Mouse (Mus musculus) NIH3T3 (cell line): Measurements from ENCODE around the gene Azin2.

Experiments
- DNase-seq: peaks from one replicate; pipeline ENCODE4 v3.0.0-alpha.2; 2012; ENCODE audit warnings: low read depth

Azin2 gene

DNA sequence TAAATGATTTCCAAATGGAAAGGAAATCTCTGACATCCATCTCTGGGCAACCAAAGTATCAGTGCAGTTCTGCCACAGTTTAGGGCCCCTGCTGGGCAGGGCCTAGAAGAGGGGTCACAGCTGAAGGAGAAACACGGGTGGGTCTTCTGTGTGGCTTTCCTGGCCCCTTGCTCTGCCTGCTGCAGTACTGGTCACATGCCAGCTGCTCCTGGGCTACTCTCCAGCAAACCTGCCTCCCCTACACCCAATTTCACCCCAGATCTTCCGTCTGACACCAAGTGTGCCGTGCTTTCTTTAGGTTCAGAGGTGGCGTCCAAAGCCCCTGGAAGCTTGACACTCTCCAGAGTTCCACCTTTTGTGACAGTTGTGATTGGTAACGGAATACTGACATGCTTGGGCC lies 26.6 kb downstream of the Azin2 start:
- no peak for DNase-seq

DNA sequence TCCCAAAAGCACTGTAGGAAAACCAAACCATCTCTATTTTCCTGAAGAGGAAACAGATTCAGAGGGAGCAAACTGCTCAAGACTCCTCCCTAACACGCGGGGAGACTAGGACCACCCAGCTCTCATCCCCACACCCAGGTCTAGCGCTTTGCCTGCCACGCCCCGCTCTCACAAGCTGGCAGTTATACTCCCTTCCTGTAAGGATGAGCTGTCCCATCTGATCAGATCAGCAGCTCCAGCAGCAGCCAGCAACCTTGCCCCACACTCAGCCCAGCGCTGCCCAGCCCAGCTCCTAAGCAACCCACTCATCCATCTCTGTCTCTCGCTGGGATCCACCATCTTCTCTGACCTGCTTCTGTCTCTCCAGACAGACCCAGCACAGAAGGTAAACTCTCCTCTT lies 29.5 kb downstream of the Azin2 start:
- no peak for DNase-seq

DNA sequence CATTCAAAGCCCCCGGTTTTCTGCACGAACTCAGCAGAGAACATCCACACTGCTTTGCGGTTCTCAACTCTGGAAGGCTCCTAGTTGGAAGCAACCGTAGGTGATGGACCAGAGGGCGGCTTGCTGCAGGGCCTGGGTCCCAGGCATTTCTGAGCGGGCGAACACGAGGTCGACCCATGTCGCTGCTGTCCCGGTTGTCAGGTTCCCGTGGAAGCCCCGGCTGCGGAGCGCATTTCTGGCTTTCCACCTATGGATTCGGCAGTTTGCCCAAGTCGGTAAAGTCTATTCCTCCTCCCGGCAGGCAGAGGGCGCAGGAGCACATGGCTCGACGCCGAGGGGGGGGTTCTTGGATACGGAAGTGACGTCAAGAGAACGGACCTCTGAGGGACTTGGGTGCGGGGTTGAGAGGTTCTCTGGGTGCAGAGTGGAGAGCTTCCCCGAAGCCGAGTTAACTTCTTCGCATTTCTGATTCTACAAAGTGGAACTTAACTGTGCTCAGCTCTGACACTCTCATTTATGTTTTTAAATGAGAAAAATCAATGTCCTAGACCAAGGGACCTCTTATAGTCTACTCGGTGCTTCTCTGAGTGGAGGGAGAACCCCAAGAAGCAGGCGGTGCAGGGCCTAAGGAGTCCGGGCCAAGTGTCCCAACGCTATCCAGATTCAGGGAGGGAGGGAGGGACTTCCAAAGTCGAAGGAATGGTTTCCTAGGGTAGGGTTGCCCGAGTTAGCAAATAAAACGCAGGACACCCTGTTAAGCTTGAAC lies 37.2 kb downstream of the Azin2 start:
- DNase-seq: peak; percentile 81

DNA sequence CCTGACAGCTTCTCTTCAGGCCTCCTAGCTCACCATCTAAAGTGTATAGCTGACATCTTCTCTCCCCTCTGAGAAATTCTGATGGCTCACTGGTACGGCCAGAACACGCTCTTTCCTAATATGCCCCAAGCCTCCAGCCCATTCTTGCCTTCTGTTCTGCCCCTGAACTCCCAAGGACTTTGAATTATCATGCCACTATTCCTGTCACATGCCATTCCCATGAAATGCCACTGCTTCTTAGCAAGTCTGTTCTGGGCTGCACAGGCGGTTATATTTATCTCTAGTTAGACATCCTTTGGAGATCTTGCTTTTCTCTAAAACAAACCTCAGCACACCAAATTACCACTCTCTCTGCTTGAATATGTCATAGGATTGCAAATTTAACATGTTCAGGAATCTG lies 38.6 kb downstream of the Azin2 start:
- DNase-seq: no peak

DNA sequence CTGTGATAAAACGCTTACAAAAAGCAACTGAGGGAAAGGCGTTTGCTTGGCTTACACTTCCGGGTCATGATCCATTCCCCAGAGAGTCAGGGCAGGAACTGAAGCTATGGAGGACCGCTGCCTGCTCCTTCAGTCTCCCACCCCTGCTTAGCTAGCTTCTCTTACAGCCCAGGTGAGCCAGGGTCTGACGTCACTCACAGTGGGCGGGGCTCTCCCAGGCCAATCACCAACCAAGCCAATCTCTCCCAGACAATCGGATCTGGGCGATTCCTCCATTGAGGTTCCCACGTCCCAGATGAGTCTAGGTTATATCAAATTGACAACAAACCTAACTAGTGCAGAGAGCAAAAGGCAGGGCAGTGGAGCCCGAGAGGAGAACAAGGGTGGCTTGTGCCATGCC lies 43.1 kb downstream of the Azin2 start:
- DNase-seq: no peak

DNA sequence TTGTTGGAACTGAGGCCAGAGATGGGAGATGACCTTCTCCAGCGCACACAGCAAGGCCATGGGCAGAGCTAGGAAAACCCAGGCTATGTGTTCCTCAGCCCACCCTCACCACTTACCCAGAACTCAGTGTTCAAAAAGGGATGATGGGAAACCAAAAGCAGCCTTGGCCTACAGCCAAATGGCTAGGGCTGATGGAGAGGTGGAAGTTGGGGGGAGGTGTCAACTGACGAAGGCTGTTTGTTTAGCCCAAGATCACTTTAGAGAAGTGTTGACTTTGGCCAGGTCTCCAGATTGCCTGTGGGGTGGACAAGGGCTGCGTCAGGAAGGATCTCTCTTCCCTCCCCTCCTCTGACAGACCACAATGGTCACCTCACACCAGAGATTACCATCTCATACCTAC lies 44.1 kb downstream of the Azin2 start:
- DNase-seq: no peak

DNA sequence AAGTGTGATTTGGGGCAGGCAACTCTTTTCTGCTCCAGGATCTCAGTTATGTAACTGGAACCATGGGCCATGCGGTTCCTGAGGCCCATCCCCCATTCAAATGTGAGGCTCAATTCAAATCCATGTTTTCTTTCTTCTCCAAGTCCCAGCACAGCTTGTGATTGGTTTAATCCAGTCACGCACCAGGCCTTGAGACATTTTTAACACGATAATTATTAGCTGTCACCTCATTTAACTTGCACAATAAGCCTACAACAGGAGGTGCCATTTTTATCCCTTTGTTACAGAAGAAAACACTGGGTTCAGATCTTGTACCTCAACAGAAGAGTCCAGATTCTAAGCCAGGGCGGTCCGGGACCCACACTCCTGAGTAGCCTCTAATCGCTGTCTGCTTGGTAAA lies 44.5 kb downstream of the Azin2 start:
- DNase-seq: no peak

DNA sequence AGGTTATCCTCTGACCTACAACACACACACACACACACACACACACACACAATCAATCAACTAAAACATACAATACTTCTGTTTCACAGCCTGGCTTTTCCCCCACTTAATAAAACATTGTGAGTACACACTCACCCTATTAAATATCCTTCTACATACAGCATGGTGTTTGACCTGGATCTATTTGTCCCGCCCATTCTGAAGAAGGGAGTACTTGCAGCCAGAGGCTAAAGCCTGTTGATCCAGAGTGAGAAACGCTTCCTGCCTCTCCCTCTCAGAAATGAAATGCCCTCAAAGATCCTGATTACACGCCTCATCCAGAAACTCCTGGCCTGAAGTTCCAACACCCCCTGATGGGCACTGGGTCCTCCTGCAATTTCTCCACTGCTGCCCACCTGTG lies 45.1 kb downstream of the Azin2 start:
- DNase-seq: no peak

DNA sequence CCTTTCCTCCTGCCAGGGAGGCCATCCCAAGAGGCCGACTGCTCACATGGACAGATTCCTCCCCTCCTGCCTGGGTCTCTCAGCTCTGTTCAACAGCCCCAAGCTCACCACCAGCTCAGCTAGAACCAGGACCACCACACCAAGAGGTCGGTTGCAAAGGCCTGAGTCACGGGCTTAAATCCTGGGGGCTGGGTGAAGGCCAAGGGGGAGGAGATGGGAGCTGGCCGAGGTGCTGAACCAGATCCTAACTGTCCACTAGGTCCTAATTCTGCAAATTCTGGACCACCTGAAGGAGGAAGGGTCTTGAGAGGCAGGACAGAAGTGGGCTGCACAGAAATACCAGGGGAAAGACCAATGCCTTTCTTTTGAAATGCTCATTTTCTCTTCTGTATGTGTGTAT lies 48.4 kb downstream of the Azin2 start:
- peak; percentile 85 for DNase-seq

DNA sequence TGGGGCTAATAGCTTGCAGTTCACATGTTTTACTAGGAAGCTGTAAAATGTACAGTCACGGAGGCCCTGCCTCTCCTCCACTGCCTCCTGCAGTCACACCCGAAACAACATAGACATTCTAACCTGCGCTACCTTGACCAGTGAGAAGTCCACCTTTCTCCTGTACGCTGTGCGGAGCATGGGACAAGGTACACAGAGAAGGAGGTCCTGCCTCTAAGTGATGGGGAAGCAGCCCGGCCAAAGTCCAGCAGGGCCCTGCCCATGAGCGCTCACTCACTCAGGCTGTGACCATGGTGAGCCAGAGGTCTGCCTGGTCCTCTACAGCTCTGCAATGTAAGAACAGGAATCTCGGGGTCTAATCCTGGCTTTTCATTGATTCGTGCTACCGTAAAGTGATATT lies 50.2 kb downstream of the Azin2 start:
- DNase-seq: no peak

DNA sequence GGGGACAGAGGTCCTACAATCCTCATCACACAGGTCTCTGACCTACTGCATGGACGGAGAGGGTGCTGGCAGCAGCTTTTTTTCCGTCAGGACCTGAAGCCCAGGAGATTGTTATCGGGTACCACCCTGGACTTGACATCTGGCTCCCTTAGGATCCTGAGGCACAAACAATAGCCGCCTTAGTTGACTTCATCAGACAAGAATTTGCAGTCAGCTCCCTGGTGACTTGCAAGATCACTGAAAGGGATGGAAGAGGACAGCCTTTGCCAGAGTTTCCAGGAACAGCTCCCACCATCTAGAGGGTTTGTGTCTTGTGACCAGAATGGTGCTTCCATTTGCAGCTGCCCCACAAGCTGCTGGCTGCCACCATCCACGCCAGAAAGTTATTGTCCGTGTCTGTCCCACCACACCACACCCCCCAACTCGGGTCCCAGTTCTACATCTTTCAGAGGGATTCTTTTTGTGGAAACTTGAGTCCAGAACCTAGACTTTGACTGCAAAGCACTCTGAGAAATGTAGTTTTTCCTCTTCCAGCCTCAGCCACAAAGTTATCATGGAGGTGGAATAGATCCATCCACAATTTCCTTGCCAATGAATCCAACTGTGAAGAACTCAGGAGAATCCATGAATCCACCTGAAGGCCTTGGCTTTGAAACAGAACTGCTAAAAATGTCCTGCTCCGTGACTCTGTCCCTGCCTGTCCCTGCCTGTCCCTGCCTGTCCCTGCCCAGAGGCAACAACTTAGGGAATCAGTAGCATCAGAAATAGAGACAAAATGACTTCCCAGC lies 51.8 kb downstream of the Azin2 start:
- DNase-seq: peak; percentile 42

DNA sequence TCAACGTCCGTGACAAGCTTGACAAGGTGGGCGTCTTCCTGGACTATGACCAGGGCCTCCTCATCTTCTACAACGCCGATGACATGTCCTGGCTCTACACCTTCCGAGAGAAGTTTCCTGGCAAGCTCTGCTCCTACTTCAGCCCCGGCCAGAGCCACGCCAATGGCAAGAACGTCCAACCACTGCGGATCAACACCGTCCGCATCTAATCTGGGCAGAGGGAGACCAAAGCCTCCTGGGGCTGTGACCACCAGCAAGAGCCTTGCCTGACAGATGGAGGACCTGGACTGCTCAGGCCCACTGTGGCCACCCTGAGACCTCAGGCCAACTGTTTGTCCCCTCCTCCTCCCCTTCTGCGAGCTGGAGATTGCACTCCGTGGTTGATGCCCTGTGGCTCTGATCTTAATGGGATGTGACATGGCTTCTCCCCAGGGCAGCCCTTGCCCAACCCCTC lies 52.8 kb downstream of the Azin2 start:
- no peak for DNase-seq

DNA sequence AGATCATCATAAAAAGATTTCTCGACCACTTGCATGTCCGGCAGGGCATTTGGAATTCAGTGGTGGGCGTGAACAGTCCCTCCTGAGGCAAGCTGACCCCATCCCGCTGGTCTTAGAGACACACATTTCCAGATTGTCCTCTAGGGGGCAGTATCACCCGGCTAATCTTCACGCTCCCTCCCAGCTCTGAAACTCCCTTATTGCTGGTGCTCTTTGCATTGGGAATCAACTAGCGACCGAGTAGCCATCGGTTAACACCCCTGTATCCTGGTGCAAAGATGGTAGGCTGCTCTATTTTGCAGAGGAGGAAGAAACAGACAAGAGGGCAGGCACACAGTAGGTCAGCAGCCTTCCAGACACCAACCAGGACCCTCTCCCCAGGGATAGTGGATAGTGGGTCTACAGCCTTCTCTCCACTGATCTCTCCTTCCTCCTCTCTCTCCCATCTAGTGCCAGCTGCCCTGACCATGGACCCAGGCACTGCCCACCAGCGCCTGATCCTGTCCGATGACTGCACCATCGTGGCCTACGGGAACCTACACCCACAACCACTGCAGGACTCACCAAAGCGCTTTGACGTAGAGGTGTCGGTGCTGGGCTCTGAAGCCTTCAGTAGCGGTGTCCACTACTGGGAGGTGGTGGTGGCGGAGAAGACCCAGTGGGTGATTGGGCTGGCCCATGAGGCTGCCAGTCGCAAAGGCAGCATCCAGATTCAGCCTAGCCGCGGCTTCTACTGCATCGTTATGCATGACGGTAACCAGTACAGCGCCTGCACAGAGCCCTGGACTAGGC lies 53.5 kb downstream of the Azin2 start:
- peak; percentile 89 for DNase-seq

DNA sequence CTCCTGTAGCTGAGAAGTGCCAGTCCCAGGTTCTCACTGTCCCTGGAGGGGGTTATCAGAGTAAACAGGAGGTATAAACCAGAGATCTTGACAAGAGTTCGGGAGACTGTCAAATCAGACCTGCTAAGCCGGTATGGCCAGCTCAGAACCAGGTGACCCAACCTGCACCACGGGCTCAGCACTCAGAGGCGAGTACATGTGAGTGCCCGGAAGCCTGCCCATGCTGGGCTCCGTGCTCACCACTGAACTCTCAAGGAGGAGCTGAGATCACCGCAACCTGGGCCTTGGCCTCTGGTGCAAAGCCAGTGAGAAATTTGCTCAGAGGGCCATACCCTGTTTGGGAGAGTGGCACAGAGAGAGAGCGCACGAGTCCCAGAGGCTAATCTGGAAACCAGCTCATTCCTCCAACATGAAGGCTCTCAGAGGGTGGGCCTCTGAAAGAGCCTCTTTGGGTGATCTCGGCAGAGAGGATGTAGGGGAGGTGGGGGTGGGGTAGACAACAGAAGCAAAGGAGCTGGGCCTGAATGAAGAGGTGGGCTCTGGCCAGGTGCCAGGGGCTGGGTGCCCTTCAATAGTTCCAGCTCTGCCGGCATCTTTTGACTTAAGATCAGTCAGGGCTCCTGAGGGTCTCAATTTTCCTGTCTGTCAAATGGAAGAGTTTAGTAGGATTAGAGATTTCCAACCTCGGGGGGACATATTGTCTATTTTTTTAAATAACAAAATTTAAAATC lies 54.8 kb downstream of the Azin2 start:
- DNase-seq: no peak

DNA sequence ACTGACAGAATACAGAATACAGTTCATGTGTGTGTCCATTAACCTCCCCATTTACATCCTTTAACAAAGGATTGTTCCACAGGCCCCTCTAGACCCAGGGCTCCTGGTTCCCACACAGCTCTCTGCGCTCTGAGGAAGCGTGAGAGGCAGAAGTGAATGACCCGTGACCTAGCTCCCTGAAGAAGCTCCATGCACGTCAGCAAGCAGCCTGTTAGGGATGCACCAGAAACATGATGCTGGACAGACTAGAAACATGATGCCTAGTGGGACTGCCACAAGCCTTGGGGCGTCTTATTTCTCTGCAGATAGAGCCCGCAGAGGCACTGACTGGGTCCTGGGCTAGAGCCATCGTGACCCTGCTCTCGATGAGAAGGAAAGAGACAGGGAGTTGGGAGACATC lies 55.5 kb downstream of the Azin2 start:
- DNase-seq: no peak

DNA sequence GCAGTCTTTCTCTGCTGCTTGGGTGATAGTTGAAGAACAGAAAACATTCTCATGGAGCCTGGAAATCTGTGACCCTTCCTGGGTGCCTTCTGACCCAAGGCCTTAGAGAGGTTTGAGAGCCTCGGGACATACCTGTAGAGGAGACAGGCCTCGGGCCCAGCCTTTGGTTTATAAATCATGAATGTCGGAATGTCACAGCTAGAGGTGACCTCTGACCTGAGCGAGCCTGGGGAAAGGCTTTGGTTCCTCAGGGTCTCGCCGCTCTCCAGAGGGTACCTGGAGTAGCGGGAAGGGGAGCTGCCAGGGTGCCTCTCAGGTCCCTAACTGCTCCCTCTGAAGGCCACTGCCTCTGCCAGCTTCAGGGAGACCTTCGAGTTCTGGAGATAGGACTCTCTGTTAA lies 57.0 kb downstream of the Azin2 start:
- DNase-seq: no peak

DNA sequence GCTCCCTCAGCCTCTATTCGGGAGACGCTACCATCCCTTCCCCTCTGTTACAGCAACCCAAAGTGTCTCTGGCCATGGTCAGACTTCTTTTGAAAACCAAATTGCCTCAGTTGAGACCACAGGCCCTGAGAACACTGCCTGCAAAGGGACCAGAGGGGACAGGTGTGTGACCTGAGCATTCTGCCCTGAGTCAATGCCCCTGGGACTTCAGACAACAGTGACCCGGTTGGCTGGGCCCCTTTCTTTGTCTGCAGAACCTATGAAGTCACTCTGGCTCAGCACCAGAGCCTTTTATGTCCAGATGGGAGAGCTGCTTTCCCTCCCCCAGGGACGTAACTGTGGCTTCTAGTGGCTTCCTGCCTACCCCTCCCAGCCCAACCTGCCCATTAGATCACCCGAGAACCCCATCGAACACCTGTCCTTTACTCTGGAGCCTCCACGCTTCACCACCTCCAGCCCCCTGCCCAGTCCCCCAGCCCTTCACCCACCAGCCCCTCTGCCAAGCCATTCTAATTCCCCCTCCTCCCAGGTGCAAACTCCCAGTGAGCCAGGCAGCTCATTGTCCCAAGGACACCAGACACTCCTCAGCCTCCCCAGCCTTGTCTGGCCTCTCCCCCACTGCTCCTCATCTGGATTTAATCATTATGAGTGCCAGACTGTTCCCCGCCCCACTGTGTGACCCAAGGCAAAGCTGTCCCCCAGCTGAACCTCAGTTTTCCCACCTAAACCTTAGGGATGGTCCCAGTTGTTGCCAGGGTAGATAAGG lies 58.0 kb downstream of the Azin2 start:
- DNase-seq: peak; percentile 22

DNA sequence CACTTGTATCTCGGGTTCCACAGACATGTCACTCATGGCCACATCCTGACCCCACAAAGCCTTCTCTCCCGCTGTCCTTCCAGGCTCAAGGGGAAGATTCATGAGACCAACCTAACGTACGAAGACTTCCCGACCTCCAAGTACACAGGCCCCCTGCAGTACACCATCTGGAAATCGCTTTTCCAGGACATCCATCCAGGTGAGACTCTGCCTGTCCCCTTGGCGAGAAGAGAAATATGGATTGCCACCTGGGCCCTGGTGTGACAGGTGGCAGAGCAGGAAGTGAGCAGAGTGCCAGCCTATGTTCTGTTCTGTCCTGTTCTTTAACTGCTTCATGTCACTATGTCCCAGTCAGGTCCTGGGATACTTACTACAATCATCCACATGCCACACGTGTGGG lies 59.9 kb downstream of the Azin2 start:
- DNase-seq: no peak

DNA sequence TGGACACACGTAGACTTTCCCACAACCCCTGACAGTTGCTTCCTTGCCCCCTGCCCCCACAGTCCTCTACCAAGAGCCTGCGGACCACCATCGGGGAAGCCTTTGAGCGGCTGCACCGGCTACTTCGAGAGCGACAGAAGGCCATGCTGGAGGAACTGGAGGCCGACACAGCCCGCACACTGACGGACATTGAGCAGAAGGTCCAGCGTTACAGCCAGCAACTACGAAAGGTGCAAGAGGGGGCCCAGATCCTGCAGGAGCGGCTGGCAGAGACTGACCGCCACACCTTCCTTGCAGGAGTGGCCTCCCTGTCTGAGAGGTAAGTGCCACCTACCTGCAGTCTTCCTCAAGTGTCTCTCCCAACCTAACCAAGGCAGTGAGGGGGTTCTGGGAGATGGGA lies 61.8 kb downstream of the Azin2 start:
- DNase-seq: no peak

DNA sequence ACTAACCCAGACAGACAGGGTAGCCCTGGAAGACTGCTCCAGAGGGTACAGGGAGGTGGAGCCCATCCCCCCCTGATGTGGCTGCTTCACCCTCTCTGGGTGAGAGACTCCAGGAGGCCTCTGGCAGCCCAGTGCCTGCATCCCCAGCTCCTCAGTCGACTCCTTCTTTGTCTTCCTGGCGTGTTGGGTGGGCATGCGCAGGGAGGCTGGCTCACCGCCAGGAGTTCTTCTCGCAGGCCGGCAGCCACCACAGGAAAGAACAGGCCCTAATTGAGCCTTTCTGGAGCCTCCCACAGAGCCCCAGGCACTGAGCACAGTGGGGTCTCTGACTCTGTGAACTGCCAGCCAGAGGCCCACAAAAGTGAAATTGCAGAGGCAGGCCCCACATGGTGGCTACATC lies 62.9 kb downstream of the Azin2 start:
- no peak for DNase-seq

DNA sequence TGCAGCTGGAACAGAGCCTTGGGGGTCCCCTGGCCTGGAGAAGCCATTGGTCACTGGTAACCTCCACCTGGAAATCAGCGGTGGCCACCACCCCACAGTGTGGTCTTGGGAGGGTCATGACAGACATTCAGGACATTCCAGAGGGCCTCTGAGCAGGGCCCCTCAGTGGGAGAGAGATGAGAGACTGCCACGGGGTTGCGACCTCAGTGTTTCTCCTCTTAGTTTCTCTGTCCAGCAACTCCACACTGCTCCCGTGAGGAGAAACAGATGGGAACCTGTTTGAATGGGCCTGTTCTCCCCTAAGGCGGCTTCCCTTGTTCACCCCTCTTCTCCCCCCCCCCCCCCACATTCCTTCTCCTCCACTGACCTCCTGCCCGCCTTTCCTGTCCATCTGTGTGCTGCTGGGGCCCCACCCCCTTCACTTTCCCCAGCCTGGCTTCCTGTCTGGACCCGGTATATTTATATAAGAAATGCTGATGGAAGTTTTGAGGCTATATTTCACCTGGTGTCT lies 64.3 kb downstream of the Azin2 start:
- DNase-seq: no peak
